Mouse (Mus musculus): Measurements from ENCODE around the gene Atp8b3. TPM values are rescaled to one million over a fixed set of nuclear protein-coding genes. Genes with fewer than 3 reads are reported as not detected.

Gene Atp8b3
- polyA plus RNA-seq, 1 experiment = 1,123 TPM

DNA sequence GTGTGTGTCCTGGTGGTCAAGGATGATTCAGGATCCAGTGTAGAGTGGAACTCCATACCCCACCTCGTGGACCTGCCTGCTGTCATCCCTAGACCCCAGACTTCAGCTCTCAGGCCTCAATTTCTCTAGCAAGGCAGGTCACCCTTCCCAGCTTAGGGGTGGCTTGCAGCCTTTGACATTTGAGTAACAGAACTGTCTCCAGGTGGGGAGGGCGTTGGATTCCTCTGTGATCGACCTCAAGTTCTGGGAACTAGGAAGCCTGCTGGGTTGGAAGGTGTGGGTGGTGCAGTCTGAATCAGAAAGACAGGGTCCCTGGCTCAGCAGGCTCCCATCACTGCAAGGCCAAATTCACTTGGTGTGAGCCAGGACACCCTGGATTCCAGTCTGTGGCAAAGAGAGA lies 36.0 kb upstream of the Atp8b3 start:
- no peaks in the 10 kb centered on the region for H3K27me3 ChIP-seq (ENCODE audit: control insufficient read depth, insufficient read depth, low read length)
- no peaks in the 10 kb centered on the region for H3K36me3 ChIP-seq (ENCODE audit: control insufficient read depth, insufficient read depth, low read length)
- H3K27ac ChIP-seq (ENCODE audit: control insufficient read depth, insufficient read depth, low read depth, low read length) = no peak overlapping the region
- peaks cover 31% of the 10 kb centered on the region for H3K4me1 ChIP-seq (ENCODE audit: control insufficient read depth, insufficient read depth, low read length)
- H3K4me3 ChIP-seq (ENCODE audit: control insufficient read depth, low read depth, low read length) = no peak overlapping the region
- TF ChIP-seq CTCF (IDR thresholded peaks at IDR 0.05; ENCODE audit: control insufficient read depth, insufficient read depth, insufficient replicate concordance, low read depth, low read length) = no peak
- no peak for TF ChIP-seq POLR2A (IDR thresholded peaks at IDR 0.05; ENCODE audit: control insufficient read depth, low read depth, low read length)

DNA sequence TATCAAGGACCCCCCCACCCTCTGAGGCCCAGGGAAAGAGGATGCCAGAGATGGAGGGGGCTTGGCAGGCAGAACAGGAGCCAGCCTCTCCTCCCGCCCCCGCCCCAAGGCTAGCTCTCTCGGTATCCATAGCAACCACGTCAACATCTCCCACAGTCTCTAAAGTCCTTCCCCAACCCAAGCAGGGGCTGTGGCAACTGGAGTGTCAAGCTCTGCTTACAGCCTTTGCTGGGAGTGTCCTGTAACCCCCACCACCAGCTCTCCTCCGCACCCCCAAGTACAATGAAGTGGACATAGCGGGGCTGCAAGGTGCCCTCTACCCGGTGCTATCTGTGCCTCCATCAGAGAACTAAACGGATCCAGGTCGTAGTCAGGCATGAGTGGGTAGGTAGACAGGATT lies 35.0 kb upstream of the Atp8b3 start:
- Histone ChIP-seq H3K4me3 (ENCODE audit: control insufficient read depth, low read depth, low read length) (no peak overlapping the region), H3K4me1 (ENCODE audit: control insufficient read depth, insufficient read depth, low read length) (peaks cover 40% of the 10 kb centered on the region), H3K36me3 (ENCODE audit: control insufficient read depth, insufficient read depth, low read length) (no peaks in the 10 kb centered on the region), H3K27me3 (ENCODE audit: control insufficient read depth, insufficient read depth, low read length) (no peaks in the 10 kb centered on the region), H3K27ac (ENCODE audit: control insufficient read depth, insufficient read depth, low read depth, low read length) (no peak overlapping the region)
- TF ChIP-seq POLR2A (IDR thresholded peaks at IDR 0.05; ENCODE audit: control insufficient read depth, low read depth, low read length) (no peak), CTCF (IDR thresholded peaks at IDR 0.05; ENCODE audit: control insufficient read depth, insufficient read depth, insufficient replicate concordance, low read depth, low read length) (no peak)

GRCm38 (mm10) chr10:80572477-80572876 lies 33.6 kb upstream of the Atp8b3 start:
- Histone ChIP-seq H3K4me1 (ENCODE audit: control insufficient read depth, insufficient read depth, low read length) (peaks cover 41% of the 10 kb centered on the region), H3K4me3 (ENCODE audit: control insufficient read depth, low read depth, low read length) (no peak overlapping the region), H3K27ac (ENCODE audit: control insufficient read depth, insufficient read depth, low read depth, low read length) (no peak overlapping the region), H3K36me3 (ENCODE audit: control insufficient read depth, insufficient read depth, low read length) (no peaks in the 10 kb centered on the region), H3K27me3 (ENCODE audit: control insufficient read depth, insufficient read depth, low read length) (no peaks in the 10 kb centered on the region)
- TF ChIP-seq CTCF (IDR thresholded peaks at IDR 0.05; ENCODE audit: control insufficient read depth, insufficient read depth, insufficient replicate concordance, low read depth, low read length) (no peak), POLR2A (IDR thresholded peaks at IDR 0.05; ENCODE audit: control insufficient read depth, low read depth, low read length) (no peak)

DNA sequence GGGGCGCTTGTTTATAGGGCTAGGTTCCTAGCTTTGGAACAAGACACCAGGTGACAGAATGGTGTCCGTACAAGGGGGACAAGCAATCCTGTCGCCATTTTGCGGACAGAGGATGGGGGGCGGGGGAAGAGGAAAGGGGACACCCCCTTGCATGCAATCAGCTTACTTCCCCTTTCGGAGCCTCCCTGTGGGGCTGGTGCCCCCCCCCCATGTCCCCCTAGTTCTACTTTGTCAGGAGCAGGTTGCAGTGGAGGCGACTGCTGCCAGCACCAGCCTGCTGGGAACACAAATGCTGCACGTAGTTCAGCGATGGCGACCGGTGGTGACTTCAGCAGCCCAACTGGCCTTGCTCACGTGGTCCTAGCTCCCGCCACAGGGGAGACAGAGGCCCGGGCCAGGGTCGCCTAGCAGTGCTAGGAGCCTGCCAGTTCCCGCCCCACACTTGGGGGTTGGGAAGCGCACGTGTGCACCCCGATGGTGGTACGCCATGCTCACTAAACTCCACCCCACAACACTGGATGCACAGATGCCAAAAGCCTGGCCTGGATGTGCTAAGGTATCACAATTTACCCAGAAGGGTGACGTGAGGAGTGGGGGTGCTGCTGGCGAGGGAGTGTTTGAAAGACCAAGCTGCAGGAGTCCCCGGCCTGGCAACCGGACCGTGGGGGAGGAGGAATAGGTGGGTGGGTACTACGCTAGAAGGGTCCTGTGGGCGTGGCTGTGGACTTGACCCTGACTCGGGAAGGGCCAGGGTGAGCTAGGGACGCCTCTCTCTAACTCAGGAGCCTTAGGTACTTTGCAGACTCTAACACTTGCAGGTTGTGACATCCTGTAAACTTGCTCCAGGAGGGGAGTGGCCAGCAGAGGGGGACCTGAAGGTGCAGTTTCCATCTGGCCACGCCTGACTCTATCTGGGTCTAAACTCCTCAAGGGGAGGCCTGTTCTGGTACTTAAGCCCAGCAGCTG lies 32.2 kb upstream of the Atp8b3 start:
- H3K36me3 ChIP-seq (ENCODE audit: control insufficient read depth, insufficient read depth, low read length) = no peaks in the 10 kb centered on the region
- no peak for TF ChIP-seq POLR2A (IDR thresholded peaks at IDR 0.05; ENCODE audit: control insufficient read depth, low read depth, low read length)
- TF ChIP-seq CTCF (IDR thresholded peaks at IDR 0.05; ENCODE audit: control insufficient read depth, insufficient read depth, insufficient replicate concordance, low read depth, low read length) = no peak
- H3K4me1 ChIP-seq (ENCODE audit: control insufficient read depth, insufficient read depth, low read length) = peaks cover 36% of the 10 kb centered on the region
- H3K27ac ChIP-seq (ENCODE audit: control insufficient read depth, insufficient read depth, low read depth, low read length) = no peak overlapping the region
- H3K4me3 ChIP-seq (ENCODE audit: control insufficient read depth, low read depth, low read length) = no peak overlapping the region
- no peaks in the 10 kb centered on the region for H3K27me3 ChIP-seq (ENCODE audit: control insufficient read depth, insufficient read depth, low read length)

- TF ChIP-seq CTCF (IDR thresholded peaks at IDR 0.05; ENCODE audit: control insufficient read depth, insufficient read depth, insufficient replicate concordance, low read depth, low read length) (no peak), POLR2A (IDR thresholded peaks at IDR 0.05; ENCODE audit: control insufficient read depth, low read depth, low read length) (no peak)
- Histone ChIP-seq H3K4me3 (ENCODE audit: control insufficient read depth, low read depth, low read length) (no peak overlapping the region), H3K27me3 (ENCODE audit: control insufficient read depth, insufficient read depth, low read length) (no peaks in the 10 kb centered on the region), H3K4me1 (ENCODE audit: control insufficient read depth, insufficient read depth, low read length) (peaks cover 29% of the 10 kb centered on the region), H3K27ac (ENCODE audit: control insufficient read depth, insufficient read depth, low read depth, low read length) (no peak overlapping the region), H3K36me3 (ENCODE audit: control insufficient read depth, insufficient read depth, low read length) (no peaks in the 10 kb centered on the region)
Measured at GRCm38 (mm10) chr10:80570419-80570818, 31.5 kb upstream of the Atp8b3 start.

DNA sequence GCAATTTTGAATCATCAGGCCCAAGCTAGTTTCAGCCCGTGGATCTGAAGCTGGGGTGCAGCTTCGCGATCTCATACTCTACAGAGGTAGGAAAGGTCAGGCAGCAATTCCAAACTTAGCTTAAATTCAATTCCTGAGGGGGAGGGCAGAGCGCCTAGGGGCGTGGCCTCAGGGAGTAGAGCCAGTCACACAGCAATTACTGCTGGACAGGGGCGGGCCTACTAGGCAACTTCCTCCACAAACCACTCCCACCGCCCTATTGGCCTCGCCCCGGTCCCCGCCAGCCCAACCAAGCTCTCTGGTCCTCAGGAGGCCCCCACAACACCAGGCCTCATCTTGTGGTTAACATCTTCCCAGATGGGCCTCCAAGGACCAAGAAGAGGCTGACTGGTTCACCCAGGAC lies 30.7 kb upstream of the Atp8b3 start:
- Histone ChIP-seq H3K4me3 (ENCODE audit: control insufficient read depth, low read depth, low read length) (no peak overlapping the region), H3K27me3 (ENCODE audit: control insufficient read depth, insufficient read depth, low read length) (no peaks in the 10 kb centered on the region), H3K36me3 (ENCODE audit: control insufficient read depth, insufficient read depth, low read length) (no peaks in the 10 kb centered on the region), H3K27ac (ENCODE audit: control insufficient read depth, insufficient read depth, low read depth, low read length) (no peak overlapping the region), H3K4me1 (ENCODE audit: control insufficient read depth, insufficient read depth, low read length) (peaks cover 27% of the 10 kb centered on the region)
- TF ChIP-seq CTCF (IDR thresholded peaks at IDR 0.05; ENCODE audit: control insufficient read depth, insufficient read depth, insufficient replicate concordance, low read depth, low read length) (no peak), POLR2A (IDR thresholded peaks at IDR 0.05; ENCODE audit: control insufficient read depth, low read depth, low read length) (no peak)

GRCm38 (mm10) chr10:80568876-80569275 lies 30.0 kb upstream of the Atp8b3 start:
- no peaks in the 10 kb centered on the region for H3K27me3 ChIP-seq (ENCODE audit: control insufficient read depth, insufficient read depth, low read length)
- H3K36me3 ChIP-seq (ENCODE audit: control insufficient read depth, insufficient read depth, low read length) = no peaks in the 10 kb centered on the region
- peaks cover 27% of the 10 kb centered on the region for H3K4me1 ChIP-seq (ENCODE audit: control insufficient read depth, insufficient read depth, low read length)
- no peak overlapping the region for H3K4me3 ChIP-seq (ENCODE audit: control insufficient read depth, low read depth, low read length)
- no peak for TF ChIP-seq POLR2A (IDR thresholded peaks at IDR 0.05; ENCODE audit: control insufficient read depth, low read depth, low read length)
- H3K27ac ChIP-seq (ENCODE audit: control insufficient read depth, insufficient read depth, low read depth, low read length) = no peak overlapping the region

Data from testis, adult 2 months (tissue).